Mouse (Mus musculus): Measurements from ENCODE around the gene B4galnt3.

Gene B4galnt3

GRCm38 (mm10) chr6:120182160-120182559 lies 112.2 kb downstream of the B4galnt3 start:
- DNase-seq: no peak

GRCm38 (mm10) chr6:120180492-120180891 lies 113.9 kb downstream of the B4galnt3 start:
- no peak for DNase-seq

GRCm38 (mm10) chr6:120179756-120180206 lies 114.6 kb downstream of the B4galnt3 start:
- no peak for DNase-seq

- DNase-seq: no peak
Measured at GRCm38 (mm10) chr6:120179044-120179755, 115.2 kb downstream of the B4galnt3 start.

GRCm38 (mm10) chr6:120175650-120176049 lies 118.7 kb downstream of the B4galnt3 start:
- no peak for DNase-seq

- DNase-seq: no peak
Measured at GRCm38 (mm10) chr6:120174602-120175115, 119.7 kb downstream of the B4galnt3 start.

- no peak for DNase-seq
Measured at GRCm38 (mm10) chr6:120174028-120174601, 120.2 kb downstream of the B4galnt3 start.

GRCm38 (mm10) chr6:120172294-120173017 lies 121.9 kb downstream of the B4galnt3 start:
- DNase-seq: no peak

GRCm38 (mm10) chr6:120167574-120167973 lies 126.8 kb downstream of the B4galnt3 start:
- no peak for DNase-seq

GRCm38 (mm10) chr6:120164765-120165164 lies 129.6 kb downstream of the B4galnt3 start:
- DNase-seq: no peak

GRCm38 (mm10) chr6:120162928-120163327 lies 131.4 kb downstream of the B4galnt3 start:
- DNase-seq: no peak

GRCm38 (mm10) chr6:120159133-120159901 lies 135.0 kb downstream of the B4galnt3 start:
- peak; percentile 68 for DNase-seq

- peak; percentile 68 for DNase-seq
Measured at GRCm38 (mm10) chr6:120157479-120157878, 136.9 kb downstream of the B4galnt3 start.

GRCm38 (mm10) chr6:120155510-120155909 lies 138.8 kb downstream of the B4galnt3 start:
- no peak for DNase-seq

- DNase-seq: peak; percentile 41
Measured at GRCm38 (mm10) chr6:120154526-120155309, 139.6 kb downstream of the B4galnt3 start.

All from retina, postnatal 1 day (tissue).